Mouse (Mus musculus) lung, postnatal 25 days (tissue): ENCODE results near the gene Fermt1.

Source experiments
- DNase-seq: peaks from one replicate; pipeline ENCODE4 v3.0.0; 2022; ENCODE audit warnings: low spot score

Fermt1 gene

GRCm38 (mm10) chr2:132861456-132861855, 84.2 kb downstream of the Fermt1 start:
- DNase-seq: no peak

GRCm38 (mm10) chr2:132860435-132860834, 85.3 kb downstream of the Fermt1 start:
- no peak for DNase-seq

- no peak for DNase-seq
These were observed 89.4 kb downstream of the Fermt1 start for GRCm38 (mm10) chr2:132856333-132856732.
